Mouse (Mus musculus) heart, adult 2 months (tissue): Measurements from ENCODE around the gene March5.

Source experiments
- CTCF ChIP-seq: fragments of 200-600 bp; IDR thresholded peaks from 2 replicates; pipeline ENCODE4 v1.8.1; 2022; ENCODE audit warnings: antibody characterized with exemption, mild to moderate bottlenecking, moderate library complexity
- EP300 ChIP-seq: fragments of 200-500 bp; IDR thresholded peaks from 2 replicates; pipeline ENCODE4 v1.6.1; 2011; ENCODE audit warnings: low read depth, low read length, control low read depth; ENCODE audit not compliant: insufficient read depth
- POLR2A ChIP-seq: fragments of 200-500 bp; IDR thresholded peaks from 2 replicates; pipeline ENCODE4 v1.6.1; 2011; ENCODE audit warnings: mild to moderate bottlenecking, low read depth, low read length, control low read depth; ENCODE audit not compliant: insufficient read depth

DNA sequence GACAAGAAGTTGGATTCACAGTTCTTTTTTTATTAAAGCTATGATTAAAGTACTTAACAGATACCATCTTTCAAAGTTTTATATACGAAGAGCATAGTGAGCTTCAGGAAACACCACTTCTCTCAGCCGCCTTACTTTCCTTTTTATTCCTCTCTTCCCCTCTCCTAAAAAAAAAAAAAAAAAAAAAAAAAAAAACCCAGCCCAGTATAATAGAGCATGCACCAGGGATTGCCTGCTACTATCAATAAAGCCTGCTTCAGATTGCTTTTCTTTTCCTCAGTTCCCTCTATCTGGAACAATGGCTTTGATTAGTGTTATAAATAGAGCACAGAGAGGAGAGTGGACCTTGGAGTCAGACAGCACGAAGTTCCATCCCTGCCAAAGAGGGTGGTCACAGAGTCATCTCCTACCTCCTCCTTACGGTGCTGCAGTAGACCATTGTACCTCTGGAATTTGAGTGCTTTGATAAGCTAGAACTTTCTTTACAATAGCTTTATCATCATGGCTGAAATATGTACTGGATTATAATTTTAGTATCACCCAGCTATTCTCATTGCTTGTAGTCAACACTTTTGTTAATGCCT lies 30.4 kb upstream of the March5 start:
- TF ChIP-seq CTCF (no peak), POLR2A (peak; percentile 42), EP300 (no peak)
